Mouse (Mus musculus) megakaryocyte-erythroid progenitor cell, adult 5 weeks (primary cell): ENCODE data around the gene Tmem202. TPM values are rescaled to one million over a fixed set of nuclear protein-coding genes. Genes with fewer than 3 reads are reported as not detected.

ENCODE experiments used
- polyA plus RNA-seq: library from polyadenylated mRNA; stranded (reverse); fragments of >175 nt; gene quantifications from 2 replicates; pipeline ENCODE4 v1.2.3, GENCODE M21; 2012

Tmem202 gene
- polyA plus RNA-seq: 0.12 and 0.32 TPM in 2 replicates

DNA sequence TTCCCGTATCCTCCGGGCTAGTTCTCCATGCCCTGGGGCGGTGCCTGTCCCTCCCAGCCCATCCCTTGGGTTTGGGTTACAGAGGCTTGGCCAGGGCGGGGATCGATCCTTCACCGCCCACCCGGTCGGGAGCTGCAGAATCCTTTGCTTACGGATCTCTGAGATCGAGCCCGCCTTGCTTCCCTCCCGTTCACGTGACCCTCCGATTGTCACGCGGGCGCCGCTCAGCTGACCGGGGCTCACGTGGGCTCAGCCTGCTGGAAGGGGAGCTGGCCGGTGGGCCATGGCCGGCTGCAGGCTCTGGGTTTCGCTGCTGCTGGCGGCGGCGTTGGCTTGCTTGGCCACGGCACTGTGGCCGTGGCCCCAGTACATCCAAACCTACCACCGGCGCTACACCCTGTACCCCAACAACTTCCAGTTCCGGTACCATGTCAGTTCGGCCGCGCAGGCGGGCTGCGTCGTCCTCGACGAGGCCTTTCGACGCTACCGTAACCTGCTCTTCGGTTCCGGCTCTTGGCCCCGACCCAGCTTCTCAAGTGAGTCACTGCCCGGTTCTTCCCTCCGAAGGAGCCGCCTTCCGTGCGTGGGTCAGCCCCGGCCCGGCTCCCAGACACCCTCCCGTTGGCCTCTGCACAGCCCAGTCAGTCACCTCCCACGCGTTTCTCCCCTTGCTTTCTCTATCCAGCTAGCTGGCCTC lies at the start of gene Tmem202, which contains the start of gene Hexa:
Tmem202 (minus strand) TSS at position 407 of the 697 bp plus-strand sequence.
Hexa (plus strand) TSS at position 100 of the 697 bp plus-strand sequence.

DNA sequence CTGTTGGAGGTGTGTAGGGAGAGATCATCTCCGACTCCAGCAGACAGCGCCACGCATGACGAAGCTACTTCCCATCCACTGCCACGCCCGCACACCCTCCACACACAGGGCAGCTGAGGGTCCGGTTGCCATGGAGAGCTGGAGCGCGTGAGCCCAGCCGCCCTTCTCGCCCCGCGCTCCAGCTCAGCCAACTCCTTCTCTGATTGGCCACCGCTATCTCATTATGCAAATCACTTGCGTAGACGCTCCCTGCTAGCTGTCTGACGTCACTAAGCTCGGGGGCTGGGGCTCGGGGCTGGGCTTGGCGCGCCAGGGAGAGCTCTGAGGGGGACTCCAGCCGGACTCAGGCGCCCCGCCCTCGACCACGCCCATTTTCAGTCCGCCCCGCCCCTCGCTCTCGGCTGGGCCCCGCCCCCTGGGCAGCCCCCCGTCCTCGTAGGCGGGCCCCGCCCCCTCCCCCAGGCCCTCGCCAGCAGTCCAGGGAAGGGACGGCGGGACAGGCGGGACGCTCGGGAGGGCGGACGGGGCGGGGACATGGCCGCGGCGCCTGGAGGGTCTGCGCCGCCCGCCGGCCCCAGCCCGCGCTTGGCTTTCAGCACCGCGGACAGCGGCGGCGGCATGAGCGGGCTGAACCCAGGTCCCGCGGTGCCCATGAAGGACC lies 38.3 kb upstream of the Tmem202 start, which contains the start of gene Celf6:
Celf6 (plus strand) TSS at position 74 of the 661 bp plus-strand sequence.

DNA sequence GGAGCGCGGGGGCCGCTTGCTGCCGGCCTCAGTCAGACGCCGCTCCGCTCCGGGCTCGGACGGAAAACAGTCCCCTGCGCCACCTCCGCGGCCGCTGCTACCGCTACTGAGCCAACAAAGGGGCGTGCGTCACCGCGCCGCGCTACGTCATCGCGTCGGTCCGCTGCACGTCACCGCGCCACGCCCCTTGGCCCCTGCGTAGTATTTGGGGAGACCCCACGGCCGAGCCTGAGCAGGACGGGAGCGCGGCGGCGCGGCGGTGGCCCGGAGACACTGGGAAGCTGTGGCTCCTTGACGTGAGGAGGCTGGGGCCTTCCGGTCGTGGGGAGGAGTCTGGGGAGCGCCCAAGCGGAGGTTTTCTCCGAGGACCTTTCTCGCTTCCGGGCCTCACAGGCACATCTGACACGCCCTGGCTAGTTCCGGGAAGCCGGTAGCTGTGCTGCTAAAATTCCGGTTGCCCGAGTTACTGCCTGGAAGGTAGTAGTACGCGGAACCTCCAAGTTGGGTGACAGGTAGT lies 53.0 kb downstream of the Tmem202 start, which contains the start of gene Arih1:
Arih1 (minus strand) TSS at position 70 of the 517 bp plus-strand sequence.

Other genes with a start within 250 kb of the Tmem202 start
- 9.6 and 11.4 TPM in 2 replicates for gene Adpgk, start 248.3 kb downstream of the Tmem202 start, polyA plus RNA-seq
- 0.23 and 0.34 TPM in 2 replicates for gene Bbs4, start 186.3 kb downstream of the Tmem202 start, polyA plus RNA-seq
- 40.5 and 55.5 TPM in 2 replicates for gene Arih1, start 53.2 kb downstream of the Tmem202 start, polyA plus RNA-seq
- gene Hexa, start 307 bp downstream of the Tmem202 start, polyA plus RNA-seq: 89.5 and 144 TPM in 2 replicates
- 0.07 TPM in 1 of 2 replicates, not detected in the other for gene Celf6, start 38.1 kb upstream of the Tmem202 start, polyA plus RNA-seq
- 14.6 and 16.1 TPM in 2 replicates for gene Parp6, start 77.4 kb upstream of the Tmem202 start, polyA plus RNA-seq
- gene Pkm, start 116.5 kb upstream of the Tmem202 start, polyA plus RNA-seq: 690 and 779 TPM in 2 replicates
- 0.01 and 0.32 TPM in 2 replicates for gene Gramd2, start 140.3 kb upstream of the Tmem202 start, polyA plus RNA-seq
- 0.12 and 0.23 TPM in 2 replicates for gene Senp8, start 210.9 kb upstream of the Tmem202 start, polyA plus RNA-seq
- gene Myo9a, start 211.0 kb upstream of the Tmem202 start, polyA plus RNA-seq: 0.59 and 1.1 TPM in 2 replicates